Mouse (Mus musculus) embryonic fibroblast, embryonic 13.5 days (primary cell): Measurements from ENCODE around the gene Slc3a2.

Experiments used
- CTCF ChIP-seq: IDR thresholded peaks from 2 replicates; pipeline ENCODE4 v1.5.1; 2011; ENCODE audit warnings: mild to moderate bottlenecking, control low read depth, low read length, moderate library complexity, borderline replicate concordance; ENCODE audit not compliant: insufficient read depth
- POLR2A ChIP-seq: IDR thresholded peaks from 2 replicates; pipeline ENCODE4 v1.6.1; 2011; ENCODE audit warnings: low read depth, mild to moderate bottlenecking, control low read depth, low read length, moderate library complexity

DNA sequence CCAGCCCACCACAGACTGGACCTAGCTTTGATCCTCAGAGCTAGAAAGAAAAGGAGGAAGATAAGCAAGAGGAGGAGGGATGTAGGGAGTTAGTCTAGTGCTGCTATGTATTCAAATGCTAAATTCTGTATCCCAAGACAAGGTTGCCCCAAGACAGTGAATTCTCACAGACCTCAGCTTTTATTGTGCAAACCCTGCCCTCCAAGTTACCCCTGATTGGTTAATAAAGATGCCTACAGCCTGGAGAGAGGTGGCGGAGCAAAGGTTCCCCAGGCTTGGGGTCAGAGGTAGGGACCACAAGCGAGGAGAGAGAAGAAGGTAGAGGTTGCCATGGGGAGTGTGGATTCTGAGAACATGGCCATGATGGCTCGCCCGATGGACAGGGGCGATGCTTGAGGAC, 30.4 kb downstream of the Slc3a2 start:
- TF ChIP-seq POLR2A: no peak
- no peak for TF ChIP-seq CTCF
